Mouse (Mus musculus) G1E (cell line): Measurements from ENCODE around the gene Skap1.

Experiments used
- CTCF ChIP-seq: IDR thresholded peaks from 2 replicates; pipeline ENCODE4 v1.5.1; 2012; ENCODE audit warnings: low read depth, low read length, inconsistent platforms, mixed read lengths
- GATA1 ChIP-seq: IDR thresholded peaks from 2 replicates; pipeline ENCODE4 v1.6.1; 2012; ENCODE audit warnings: borderline replicate concordance, low read length, inconsistent platforms, mixed read lengths
- GATA2 ChIP-seq: IDR thresholded peaks from 2 replicates; pipeline ENCODE4 v1.6.1; 2012; ENCODE audit warnings: low read depth, low read length, inconsistent platforms, borderline replicate concordance
- TAL1 ChIP-seq: conservative IDR thresholded peaks from 2 replicates; pipeline ENCODE4 v1.6.1; 2012; ENCODE audit warnings: low read depth, low read length, inconsistent platforms, mixed read lengths

- TF ChIP-seq GATA1 (no peak), CTCF (no peak), TAL1 (no peak), GATA2 (no peak)
Measured at GRCm38 (mm10) chr11:96674786-96675365, 210.5 kb downstream of the Skap1 start.
